8 mouse cellular contexts compared by ENCODE assay signal in the genomic region with DNA sequence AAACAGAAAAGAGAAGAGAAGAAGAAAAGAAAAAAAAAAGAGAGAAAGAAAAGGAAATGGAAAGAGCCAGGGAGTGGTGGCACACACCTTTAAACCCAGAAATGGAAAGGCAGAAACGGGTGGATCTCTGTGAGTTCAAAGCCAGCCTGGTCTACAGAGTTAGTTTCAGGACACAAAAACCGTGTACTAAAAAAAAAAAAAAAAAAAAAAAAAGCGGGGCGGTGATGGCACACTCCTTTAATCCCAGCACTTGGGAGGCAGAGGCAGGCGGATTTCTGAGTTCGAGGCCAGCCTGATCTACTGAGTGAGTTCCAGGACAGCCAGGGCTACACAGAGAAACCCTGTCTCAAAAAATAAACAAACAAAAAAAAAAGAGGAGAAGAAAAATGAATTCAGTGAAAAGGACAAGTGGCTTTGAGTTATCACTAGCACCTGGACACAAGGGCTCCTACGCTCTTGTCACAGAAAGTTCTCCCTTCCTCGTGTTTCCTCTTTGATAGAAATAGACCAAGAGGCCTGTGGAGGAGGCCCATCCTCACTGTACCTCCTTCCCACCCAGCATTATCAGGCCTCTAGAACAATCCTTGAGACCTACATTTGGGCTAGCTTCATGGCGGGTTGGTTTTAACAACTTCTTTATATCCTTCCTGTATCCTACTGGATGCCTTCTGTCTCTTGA. TPM values are rescaled to one million over a fixed set of nuclear protein-coding genes. Genes with fewer than 3 reads are reported as not detected.
A peak's percentile ranks its signal among the peaks of the same experiment; 100 is the strongest.
DNase-seq lines count a peak whose midpoint lies in the region; ATAC-seq and TF ChIP-seq lines count a peak whose summit lies in the region.

No protein-coding gene starts in this region.

- peaks cover 15% of the 10 kb centered on the region for H3K36me3 ChIP-seq in kidney, embryonic 15.5 days
- peaks cover 18% of the 10 kb centered on the region for H3K36me3 ChIP-seq in forebrain, embryonic 14.5 days (ENCODE audit: control insufficient read depth, insufficient read depth, low read length)
- peaks cover 14% of the 10 kb centered on the region for H3K36me3 ChIP-seq in liver, embryonic 16.5 days (ENCODE audit: control insufficient read depth, insufficient read depth)
- H3K36me3 ChIP-seq in kidney, embryonic 16.5 days (ENCODE audit: insufficient read depth, low read length), result peaks cover 12% of the 10 kb centered on the region

- H3K4me2 ChIP-seq in kidney, embryonic 15.5 days, result peak overlapping the region; percentile 86
- no peak overlapping the region; the same call in 1 of the 2 replicates for H3K4me2 ChIP-seq in forebrain, embryonic 14.5 days (ENCODE audit: low read length)
- peak overlapping the region; percentile 94 for H3K4me2 ChIP-seq in liver, embryonic 16.5 days (ENCODE audit: low read depth, low read length)
- no peak overlapping the region for H3K4me2 ChIP-seq in kidney, embryonic 16.5 days (replicated peaks; ENCODE audit: low read depth, low read length)

- no peak for DNase-seq in kidney, postnatal 36 days
- no peak for DNase-seq in forebrain, embryonic 14.5 days (ENCODE audit: low spot score)
- DNase-seq in cerebellum, adult 8-10 months, result no peak
- no peak for DNase-seq in yolk sac, embryonic 10.5 days (ENCODE audit: low spot score)

- ATAC-seq in kidney, embryonic 15.5 days (replicated peaks; ENCODE audit: low FRiP score), result no peak
- ATAC-seq in forebrain, embryonic 14.5 days, result no peak
- no peak for ATAC-seq in liver, embryonic 16.5 days (ENCODE audit: low read depth)
- no peak for ATAC-seq in kidney, embryonic 16.5 days (ENCODE audit: low FRiP score, low TSS enrichment)

- peak overlapping the region; percentile 88 for H3K4me3 ChIP-seq in kidney, embryonic 15.5 days (replicated peaks)
- no peak overlapping the region for H3K4me3 ChIP-seq in bone marrow, adult 2 months (replicated peaks; ENCODE audit: control insufficient read depth, low read depth, low read length)
- H3K4me3 ChIP-seq in forebrain, embryonic 14.5 days (ENCODE audit: low read depth, low read length), result no peak overlapping the region
- peak overlapping the region; percentile 99; the same call in 1 of the 2 replicates for H3K4me3 ChIP-seq in liver, embryonic 16.5 days (ENCODE audit: low read depth, low read length)
- H3K4me3 ChIP-seq in kidney, embryonic 16.5 days (ENCODE audit: low read length), result no peak overlapping the region

- no peaks in the 10 kb centered on the region for H3K27me3 ChIP-seq in kidney, embryonic 15.5 days
- no peaks in the 10 kb centered on the region for H3K27me3 ChIP-seq in forebrain, embryonic 14.5 days (replicated peaks; ENCODE audit: control insufficient read depth, insufficient read depth, low read length)
- no peaks in the 10 kb centered on the region for H3K27me3 ChIP-seq in liver, embryonic 16.5 days (ENCODE audit: control insufficient read depth, insufficient read depth, low read depth, low read length)
- no peaks in the 10 kb centered on the region for H3K27me3 ChIP-seq in kidney, embryonic 16.5 days (ENCODE audit: insufficient read depth, low read length)

- H3K9ac ChIP-seq in kidney, embryonic 15.5 days, result 0 out of 2 replicates have a peak overlapping the region, but pooled peaks have one; percentile 87
- H3K9ac ChIP-seq in forebrain, embryonic 14.5 days (ENCODE audit: low read length), result peak overlapping the region; percentile 96; the same call in 1 of the 2 replicates
- no peak overlapping the region; the same call in 1 of the 2 replicates for H3K9ac ChIP-seq in liver, embryonic 16.5 days (ENCODE audit: low read depth, low read length)
- no peak overlapping the region; the same call in 1 of the 2 replicates for H3K9ac ChIP-seq in kidney, embryonic 16.5 days (replicated peaks; ENCODE audit: low read length)

- WGBS in kidney, embryonic 15.5 days, result 89% methylated on average over 8 of the region's 9 CpGs
- 59% methylated on average over 9 of the region's 9 CpGs for WGBS in bone marrow, adult 2 months
- 92% methylated on average over 9 of the region's 9 CpGs for WGBS in forebrain, embryonic 14.5 days
- WGBS in liver, embryonic 16.5 days (ENCODE audit: insufficient replicate concordance), result 58% methylated on average over 8 of the region's 9 CpGs
- WGBS in kidney, embryonic 16.5 days, result 84% methylated on average over 9 of the region's 9 CpGs

- no peak for TF ChIP-seq POLR2A in bone marrow, adult 2 months (IDR thresholded peaks at IDR 0.05; ENCODE audit: borderline replicate concordance, control insufficient read depth, low read depth, low read length)

- peak overlapping the region; percentile 99; the same call in 1 of the 2 replicates for H3K27ac ChIP-seq in kidney, embryonic 15.5 days
- peak overlapping the region; percentile 78 for H3K27ac ChIP-seq in bone marrow, adult 2 months (ENCODE audit: control insufficient read depth, insufficient read depth, low read depth, low read length, poor library complexity)
- H3K27ac ChIP-seq in forebrain, embryonic 14.5 days (ENCODE audit: low read depth, low read length), result no peak overlapping the region
- peak overlapping the region; percentile 96; the same call in 1 of the 2 replicates for H3K27ac ChIP-seq in liver, embryonic 16.5 days (ENCODE audit: low read length)
- no peak overlapping the region for H3K27ac ChIP-seq in kidney, embryonic 16.5 days (ENCODE audit: low read length)

- TF ChIP-seq CTCF in bone marrow, adult 2 months (IDR thresholded peaks at IDR 0.05; ENCODE audit: control insufficient read depth, insufficient read depth, low read length), result no peak

- H3K4me1 ChIP-seq in kidney, embryonic 15.5 days, result peaks cover 32% of the 10 kb centered on the region
- peaks cover 12% of the 10 kb centered on the region for H3K4me1 ChIP-seq in bone marrow, adult 2 months (ENCODE audit: control insufficient read depth, insufficient read depth, low read length)
- H3K4me1 ChIP-seq in forebrain, embryonic 14.5 days (ENCODE audit: control insufficient read depth, insufficient read depth, low read length), result peaks cover 14% of the 10 kb centered on the region
- peaks cover 29% of the 10 kb centered on the region for H3K4me1 ChIP-seq in liver, embryonic 16.5 days (ENCODE audit: control insufficient read depth, low read depth, low read length)
- peaks cover 17% of the 10 kb centered on the region for H3K4me1 ChIP-seq in kidney, embryonic 16.5 days (ENCODE audit: insufficient read depth, low read length)

- H3K9me3 ChIP-seq in kidney, embryonic 15.5 days (replicated peaks), result no peaks in the 10 kb centered on the region
- no peaks in the 10 kb centered on the region for H3K9me3 ChIP-seq in forebrain, embryonic 14.5 days (replicated peaks; ENCODE audit: control insufficient read depth, low read length)
- H3K9me3 ChIP-seq in liver, embryonic 16.5 days (replicated peaks; ENCODE audit: control insufficient read depth, low read length), result no peaks in the 10 kb centered on the region
- no peaks in the 10 kb centered on the region for H3K9me3 ChIP-seq in kidney, embryonic 16.5 days (ENCODE audit: low read length)

RNA-seq across cellular contexts. Expression of gene Zfp335, which starts 1.3 kb away (rescaled TPM):
- 12.1 and 14.4 TPM in 2 replicates for polyA plus RNA-seq in kidney, embryonic 15.5 days (2015; fragmentation: Nextera tagmentation; extraction: Ambion mirVana)
- 17.1 and 35.2 TPM in 2 replicates for polyA plus RNA-seq in bone marrow, adult 2 months (2011; ENCODE audit: insufficient read depth, insufficient read length, low replicate concordance, missing spikeins)
- 8.9 and 13.4 TPM in 2 replicates for polyA plus RNA-seq in forebrain, embryonic 14.5 days (2014; fragmentation: Nextera tagmentation; extraction: Ambion mirVana)
- 5.9 and 6.8 TPM in 2 replicates for polyA plus RNA-seq in liver, embryonic 16.5 days (2015; fragmentation: Nextera tagmentation; extraction: Ambion mirVana)
- polyA plus RNA-seq in kidney, embryonic 16.5 days (2015; fragmentation: Nextera tagmentation; extraction: Ambion mirVana), result 15.1 and 16.2 TPM in 2 replicates

RNA-seq across cellular contexts. Expression of gene Mmp9, which starts 27.7 kb away (rescaled TPM):
- 2.6 and 41.3 TPM in 2 replicates for polyA plus RNA-seq in kidney, embryonic 15.5 days (2015; fragmentation: Nextera tagmentation; extraction: Ambion mirVana)
- polyA plus RNA-seq in bone marrow, adult 2 months (2011; ENCODE audit: insufficient read depth, insufficient read length, low replicate concordance, missing spikeins), result 173 and 363 TPM in 2 replicates
- polyA plus RNA-seq in forebrain, embryonic 14.5 days (2014; fragmentation: Nextera tagmentation; extraction: Ambion mirVana), result 12.8 and 15.5 TPM in 2 replicates
- 8.9 and 13.0 TPM in 2 replicates for polyA plus RNA-seq in liver, embryonic 16.5 days (2015; fragmentation: Nextera tagmentation; extraction: Ambion mirVana)
- 2.5 and 3.2 TPM in 2 replicates for polyA plus RNA-seq in kidney, embryonic 16.5 days (2015; fragmentation: Nextera tagmentation; extraction: Ambion mirVana)

RNA-seq across cellular contexts. Expression of gene Pcif1, which starts 33.8 kb away (rescaled TPM):
- 73.1 and 81.1 TPM in 2 replicates for polyA plus RNA-seq in kidney, embryonic 15.5 days (2015; fragmentation: Nextera tagmentation; extraction: Ambion mirVana)
- polyA plus RNA-seq in bone marrow, adult 2 months (2011; ENCODE audit: insufficient read depth, insufficient read length, low replicate concordance, missing spikeins), result 24.8 and 31.6 TPM in 2 replicates
- 83.9 and 85.1 TPM in 2 replicates for polyA plus RNA-seq in forebrain, embryonic 14.5 days (2014; fragmentation: Nextera tagmentation; extraction: Ambion mirVana)
- 36.8 and 38.2 TPM in 2 replicates for polyA plus RNA-seq in liver, embryonic 16.5 days (2015; fragmentation: Nextera tagmentation; extraction: Ambion mirVana)
- polyA plus RNA-seq in kidney, embryonic 16.5 days (2015; fragmentation: Nextera tagmentation; extraction: Ambion mirVana), result 74.9 and 79.7 TPM in 2 replicates

RNA-seq across cellular contexts. Expression of gene Slc12a5, which starts 47.7 kb away (rescaled TPM):
- 1.1 TPM in 2 replicates for polyA plus RNA-seq in kidney, embryonic 15.5 days (2015; fragmentation: Nextera tagmentation; extraction: Ambion mirVana)
- polyA plus RNA-seq in bone marrow, adult 2 months (2011; ENCODE audit: insufficient read depth, insufficient read length, low replicate concordance, missing spikeins), result 3.6 and 5.1 TPM in 2 replicates
- 15.1 and 17.7 TPM in 2 replicates for polyA plus RNA-seq in forebrain, embryonic 14.5 days (2014; fragmentation: Nextera tagmentation; extraction: Ambion mirVana)
- polyA plus RNA-seq in liver, embryonic 16.5 days (2015; fragmentation: Nextera tagmentation; extraction: Ambion mirVana), result 0.13 TPM in 2 replicates
- 0.85 and 0.94 TPM in 2 replicates for polyA plus RNA-seq in kidney, embryonic 16.5 days (2015; fragmentation: Nextera tagmentation; extraction: Ambion mirVana)

RNA-seq across cellular contexts. Expression of gene Pltp, which starts 55.4 kb away (rescaled TPM):
- 35.6 and 38.7 TPM in 2 replicates for polyA plus RNA-seq in kidney, embryonic 15.5 days (2015; fragmentation: Nextera tagmentation; extraction: Ambion mirVana)
- 2.4 and 6.5 TPM in 2 replicates for polyA plus RNA-seq in bone marrow, adult 2 months (2011; ENCODE audit: insufficient read depth, insufficient read length, low replicate concordance, missing spikeins)
- polyA plus RNA-seq in forebrain, embryonic 14.5 days (2014; fragmentation: Nextera tagmentation; extraction: Ambion mirVana), result 58.4 and 80.3 TPM in 2 replicates
- polyA plus RNA-seq in liver, embryonic 16.5 days (2015; fragmentation: Nextera tagmentation; extraction: Ambion mirVana), result 23.1 and 27.4 TPM in 2 replicates
- 44.8 and 47.5 TPM in 2 replicates for polyA plus RNA-seq in kidney, embryonic 16.5 days (2015; fragmentation: Nextera tagmentation; extraction: Ambion mirVana)

Comparison
In these comparisons a context has a peak if more than half of its experiments do, and no peak if none do; other contexts are left out.
1. H3K27ac ChIP-seq: peak in kidney, embryonic 15.5 days (single experiment), bone marrow, adult 2 months (single experiment) and liver, embryonic 16.5 days (single experiment); none in forebrain, embryonic 14.5 days (single experiment) and kidney, embryonic 16.5 days (single experiment).
2. H3K4me2 ChIP-seq: peak in kidney, embryonic 15.5 days (single experiment) and liver, embryonic 16.5 days (single experiment); none in forebrain, embryonic 14.5 days (single experiment) and kidney, embryonic 16.5 days (single experiment).
3. H3K4me3 ChIP-seq: peak in kidney, embryonic 15.5 days (single experiment) and liver, embryonic 16.5 days (single experiment); none in bone marrow, adult 2 months (single experiment), forebrain, embryonic 14.5 days (single experiment) and kidney, embryonic 16.5 days (single experiment).
4. H3K9ac ChIP-seq: peak in kidney, embryonic 15.5 days (single experiment) and forebrain, embryonic 14.5 days (single experiment); none in liver, embryonic 16.5 days (single experiment) and kidney, embryonic 16.5 days (single experiment).